Mouse (Mus musculus) v-Abl transformed pro-B cells (cell line): ENCODE measurements around the gene Pigu.

Source experiments
- in situ Hi-C, 2 experiments: fragments of 400-800 bp; cut with MboI; formaldehyde crosslinking; loops; one replicate each; pipeline ENCODE4 v1.15.1; 2025; ENCODE audit not compliant: unreplicated experiment in 2 of 2

Pigu gene

DNA sequence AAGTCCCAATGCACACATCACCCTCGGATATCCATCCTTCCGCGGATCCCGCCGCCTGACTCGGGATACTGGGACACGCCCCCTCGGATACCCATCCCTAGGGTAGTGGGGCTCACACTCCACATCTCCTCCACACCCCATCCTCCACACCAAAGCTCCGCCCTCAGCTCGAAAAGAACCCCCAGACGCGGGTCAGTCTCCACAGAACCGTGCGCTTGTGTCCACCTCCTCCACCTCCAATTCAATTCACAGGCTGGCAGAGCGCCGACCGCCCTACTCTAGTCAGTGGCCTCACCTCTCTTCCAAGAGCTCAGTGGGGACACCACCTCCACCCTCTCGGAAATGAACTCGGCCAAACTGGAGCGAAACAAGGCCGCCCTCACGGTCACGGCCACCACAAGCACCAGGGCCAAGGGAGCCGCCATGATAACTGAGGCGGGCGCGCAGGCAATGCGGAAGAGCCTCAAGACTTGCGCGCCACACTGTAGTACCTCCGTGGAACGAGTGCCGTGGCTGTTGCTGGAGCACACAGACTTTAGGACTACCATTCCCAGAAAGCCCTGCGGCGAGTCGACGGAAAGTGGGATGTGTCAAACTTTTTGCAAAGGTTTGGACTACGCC, at the start of gene Pigu:
Pigu (minus strand) TSS at position 460 of the 621 bp plus-strand sequence.
- in situ Hi-C loops = no loop called here

DNA sequence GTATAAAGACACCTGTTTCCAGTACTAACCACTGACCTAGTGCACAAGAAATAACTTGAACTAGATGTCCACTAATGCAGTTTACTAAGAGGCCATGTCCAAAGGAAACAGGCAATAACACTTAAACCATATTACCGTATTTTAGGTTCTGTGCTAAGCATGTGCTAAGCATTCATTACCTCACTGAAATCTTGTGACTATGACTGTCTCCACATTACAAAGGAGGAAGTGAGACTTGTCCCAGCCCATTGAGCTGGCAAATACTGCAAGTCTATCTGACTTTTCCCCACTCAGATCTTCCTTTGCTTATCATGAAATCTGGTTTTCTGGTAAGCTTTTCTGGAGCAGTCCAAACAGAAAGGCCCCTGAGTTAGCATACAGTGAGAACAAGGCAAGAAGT, 47.4 kb upstream of the Pigu start:
- in situ Hi-C loops = no loop called here

- in situ Hi-C loops = no loop called here
Measured at GRCm38 (mm10) chr2:155401926-155402325, 44.7 kb upstream of the Pigu start.

- in situ Hi-C loops = no loop called here
Measured at GRCm38 (mm10) chr2:155400276-155400675, 43.0 kb upstream of the Pigu start.

GRCm38 (mm10) chr2:155394586-155394985, 37.4 kb upstream of the Pigu start:
- in situ Hi-C loops = no loop called here

DNA sequence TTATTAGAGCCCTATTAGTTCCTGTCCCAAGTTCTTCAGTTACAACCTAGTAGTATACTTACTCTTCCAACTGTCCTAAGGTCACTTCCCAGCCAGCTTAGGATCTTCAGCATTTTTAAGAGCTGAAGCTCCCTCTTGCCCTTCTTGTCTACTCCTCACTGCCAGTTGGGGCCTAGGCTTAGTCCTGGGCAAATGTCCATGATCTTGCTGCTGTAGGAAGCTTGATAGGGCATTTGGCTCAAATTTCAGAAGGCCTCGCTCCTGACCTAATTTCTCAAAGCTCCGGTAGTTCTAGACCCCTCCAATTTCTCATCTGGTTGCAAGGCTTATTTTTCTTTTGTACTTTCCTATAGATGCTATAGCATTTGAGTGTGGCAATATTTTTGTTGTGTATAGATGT, 31.3 kb upstream of the Pigu start:
- in situ Hi-C loops = loop anchor here (5.0 to 10.0 kb wide), 3 partner anchors 154 to 306 kb away; partner anchors contain the start of gene Dynlrb1 (in 1 of the 2)

GRCm38 (mm10) chr2:155387052-155387451, 29.8 kb upstream of the Pigu start:
- in situ Hi-C loops = loop anchor here (5.0 to 10.0 kb wide), 3 partner anchors 152 to 305 kb away; partner anchors contain the start of gene Dynlrb1 (in 1 of the 2)

GRCm38 (mm10) chr2:155386534-155386899, 29.3 kb upstream of the Pigu start:
- in situ Hi-C loops = loop anchor here (5.0 to 10.0 kb wide), 3 partner anchors 152 to 304 kb away; partner anchors contain the start of gene Dynlrb1 (in 1 of the 2)

DNA sequence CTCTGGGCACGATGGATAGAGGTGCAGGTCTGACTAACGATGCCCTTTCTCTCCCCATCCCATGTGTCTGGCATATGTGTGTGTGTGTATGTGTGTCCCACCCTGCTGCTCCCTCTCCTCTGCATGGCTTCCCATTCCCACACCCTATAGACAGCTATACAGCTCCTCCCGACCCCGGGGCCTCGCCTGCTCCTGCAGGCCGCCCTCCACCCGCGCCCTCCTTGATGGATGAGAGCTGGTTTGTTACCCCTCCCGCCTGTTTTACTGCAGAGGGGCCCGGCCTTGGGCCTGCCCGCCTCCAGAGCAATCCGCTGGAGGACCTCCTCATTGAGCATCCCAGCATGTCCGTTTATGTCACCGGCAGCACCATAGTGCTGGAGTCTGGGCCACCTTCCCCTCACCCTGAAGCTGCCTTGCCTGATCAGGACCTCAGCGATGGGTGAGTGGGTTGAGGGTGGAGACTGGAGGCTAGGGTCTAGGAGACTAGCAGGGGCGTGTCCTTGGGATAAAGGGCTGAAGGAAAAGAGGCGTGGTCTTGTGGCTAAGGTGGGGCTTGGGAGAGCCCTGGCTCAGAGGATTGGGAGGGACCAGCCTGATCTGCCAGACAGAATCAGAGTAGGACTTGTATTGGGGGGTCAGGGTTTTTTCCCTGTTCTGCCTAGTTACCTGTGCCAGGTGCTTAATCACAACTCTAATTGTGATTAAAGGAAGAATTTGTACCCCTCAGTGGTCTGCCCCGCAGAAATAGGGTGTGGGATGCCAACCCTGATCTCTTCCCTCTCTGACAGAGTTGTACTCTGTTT, 28.7 kb upstream of the Pigu start:
- in situ Hi-C loops = loop anchor here (5.0 to 10.0 kb wide), 3 partner anchors 151 to 304 kb away; partner anchors contain the start of gene Dynlrb1 (in 1 of the 2)

- in situ Hi-C loops = loop anchor here (5.0 to 10.0 kb wide), 3 partner anchors 150 to 303 kb away; partner anchors contain the start of gene Dynlrb1 (in 1 of the 2)
Measured at GRCm38 (mm10) chr2:155385090-155385489, 27.9 kb upstream of the Pigu start.

- in situ Hi-C loops = loop anchor here (5.0 to 10.0 kb wide), 2 partner anchors 148 to 301 kb away; partner anchors contain the start of gene Dynlrb1 (in 1 of the 2)
Measured at GRCm38 (mm10) chr2:155382791-155383438, 25.7 kb upstream of the Pigu start.

DNA sequence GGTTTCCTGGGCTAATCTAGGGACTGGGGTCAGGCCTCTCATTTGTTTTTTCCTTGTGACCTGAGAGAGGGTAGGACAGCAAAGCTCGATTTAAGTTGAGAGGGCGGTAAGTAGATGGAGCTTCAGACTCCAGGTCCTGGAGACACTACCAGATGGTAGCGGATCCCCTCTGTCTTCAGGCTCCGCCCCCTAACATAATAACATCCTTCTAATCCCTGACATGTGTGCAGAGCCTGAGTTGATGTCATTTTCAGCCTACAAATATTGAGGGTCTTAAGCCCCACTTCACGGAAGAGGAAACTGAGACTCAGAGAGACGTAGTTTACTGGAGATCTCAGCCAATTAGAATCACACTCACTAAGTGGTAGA, 25.1 kb upstream of the Pigu start:
- in situ Hi-C loops = loop anchor here (5.0 to 10.0 kb wide), 2 partner anchors 148 to 300 kb away; partner anchors contain the start of gene Dynlrb1 (in 1 of the 2)

DNA sequence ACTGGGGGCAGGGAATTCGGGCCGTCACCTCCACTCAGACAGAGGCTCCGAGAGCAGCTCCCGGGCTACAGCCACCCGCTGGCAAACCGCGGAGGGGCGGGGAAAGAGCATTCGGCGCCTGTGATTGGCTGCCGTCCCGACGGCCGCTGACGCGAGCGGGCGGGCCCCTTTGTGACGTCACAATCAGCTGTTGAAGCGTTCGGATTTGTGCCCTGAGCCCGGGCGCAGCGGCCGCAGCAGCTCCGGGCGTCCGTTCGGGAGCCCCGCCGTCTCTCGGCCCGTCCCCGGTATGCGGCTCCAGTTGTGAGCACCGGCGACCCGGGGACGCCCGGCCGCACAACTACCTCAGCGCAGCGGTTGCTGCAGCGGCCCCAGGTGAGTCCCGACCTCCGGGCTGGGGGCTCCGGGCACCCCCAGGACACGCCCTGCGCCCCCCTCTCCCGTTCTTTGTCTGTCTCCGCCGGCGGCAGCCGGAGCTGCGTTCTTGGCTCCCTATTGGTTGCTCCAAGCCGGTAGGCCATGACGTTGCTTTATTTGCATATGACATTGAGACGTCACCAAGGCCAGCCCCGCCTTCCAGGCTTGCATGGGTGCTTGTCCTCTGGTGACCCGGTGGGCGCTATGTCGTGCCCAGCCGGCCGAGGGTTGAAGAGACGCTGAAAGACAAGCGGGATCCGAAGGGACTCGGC, 24.6 kb upstream of the Pigu start:
- in situ Hi-C loops = loop anchor here (5.0 to 10.0 kb wide), 2 partner anchors 147 to 299 kb away; partner anchors contain the start of gene Dynlrb1 (in 1 of the 2)

- in situ Hi-C loops = loop anchor here (5.0 to 10.0 kb wide), 2 partner anchors 146 to 299 kb away; partner anchors contain the start of gene Dynlrb1 (in 1 of the 2)
Measured at GRCm38 (mm10) chr2:155381060-155381437, 23.8 kb upstream of the Pigu start.

- in situ Hi-C loops = loop anchor here (5.0 to 10.0 kb wide), 2 partner anchors 146 to 298 kb away; partner anchors contain the start of gene Dynlrb1 (in 1 of the 2)
Measured at GRCm38 (mm10) chr2:155380261-155381059, 23.2 kb upstream of the Pigu start, which contains the start of gene Trp53inp2. Gene Trp53inp2, plus strand, starts transcription at chr2:155381059.

- in situ Hi-C loops = no loop called here
Measured at GRCm38 (mm10) chr2:155376191-155376590, 19.0 kb upstream of the Pigu start.

DNA sequence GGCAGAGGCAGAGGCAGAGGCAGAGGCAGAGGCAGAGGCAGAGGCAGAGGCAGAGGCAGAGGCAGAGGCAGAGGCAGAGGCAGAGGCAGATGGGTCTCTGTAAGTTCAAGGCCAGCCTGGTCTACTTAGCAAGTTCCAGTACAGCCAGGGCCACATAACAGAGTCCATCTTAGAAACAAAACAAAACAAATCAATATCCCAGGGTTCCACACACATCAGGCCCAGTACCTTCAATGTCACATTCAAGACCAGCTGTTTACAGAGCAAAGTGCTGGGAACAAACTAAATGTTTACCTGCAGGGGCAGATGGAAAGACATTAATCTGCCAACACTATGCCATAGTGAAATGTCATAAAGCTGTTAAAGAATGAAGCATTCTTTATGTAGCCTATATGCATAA, 17.3 kb upstream of the Pigu start:
- in situ Hi-C loops = no loop called here

- in situ Hi-C loops = no loop called here
Measured at GRCm38 (mm10) chr2:155373886-155374285, 16.7 kb upstream of the Pigu start.

DNA sequence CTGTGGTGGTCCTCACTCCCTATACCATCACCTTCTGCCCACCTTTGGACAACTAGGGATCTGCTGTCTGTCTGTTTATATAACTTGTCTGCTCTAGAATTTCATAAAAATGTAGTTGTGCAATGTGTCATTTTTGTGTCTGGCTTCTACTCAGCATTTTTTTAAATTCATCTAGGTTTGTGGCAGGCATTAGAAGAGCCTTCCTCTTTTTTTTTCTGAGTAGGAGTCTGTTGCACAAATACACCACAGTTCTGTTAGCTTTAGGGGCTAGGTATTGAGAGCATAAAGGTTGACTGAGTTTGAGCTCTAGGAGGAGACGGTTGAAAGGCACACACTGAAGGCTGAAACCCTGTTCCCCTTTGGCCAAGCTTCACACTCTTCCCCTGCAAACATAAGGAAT, 16.1 kb upstream of the Pigu start:
- in situ Hi-C loops = no loop called here
